Mouse (Mus musculus) right cerebral cortex, postnatal 36 days (tissue): Measurements from ENCODE around the gene U2af1l4.

Source experiments
- DNase-seq, 2 experiments: peaks; one replicate each; pipeline ENCODE4 v3.0.0; 2022; ENCODE audit warnings: low spot score in 2 of 2, mixed read lengths in 1 of 2

The U2af1l4 gene

DNA sequence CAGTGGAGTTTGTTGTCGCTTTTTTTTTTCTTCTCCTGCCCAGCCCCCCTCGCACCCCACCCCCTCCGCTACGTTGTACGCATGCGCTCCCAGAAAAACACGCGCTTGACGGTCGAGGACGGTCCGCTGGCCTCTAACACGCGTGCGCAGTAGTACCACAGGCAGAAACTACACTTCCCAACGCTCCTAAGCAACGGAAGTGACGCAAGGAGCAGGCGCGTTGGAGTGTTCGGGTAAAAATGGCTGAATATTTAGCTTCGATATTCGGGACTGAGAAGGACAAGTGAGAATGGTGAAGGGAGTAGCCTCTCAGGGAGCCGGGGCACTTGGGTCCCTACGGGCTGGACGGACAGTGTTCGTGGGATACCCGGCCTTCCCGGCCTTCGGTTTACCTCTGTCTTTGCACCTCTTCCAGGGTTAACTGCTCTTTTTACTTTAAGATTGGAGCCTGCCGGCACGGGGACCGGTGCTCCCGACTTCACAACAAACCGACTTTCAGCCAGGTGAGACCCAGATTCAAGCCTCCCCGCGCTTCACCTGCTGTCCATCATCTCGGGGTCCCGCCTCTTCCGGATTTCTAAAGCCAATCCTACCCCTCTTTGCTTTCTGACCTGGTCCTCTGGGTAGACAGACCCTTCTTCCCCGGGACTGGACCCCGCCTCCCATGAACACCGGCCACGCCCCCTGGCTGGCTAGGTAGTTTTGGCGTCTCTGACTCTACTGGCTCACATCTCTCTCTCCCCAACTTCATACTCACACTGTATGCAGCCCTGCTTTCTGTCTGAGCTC is at the start of gene U2af1l4, which contains the start of the genes Gm49396 and Psenen:
Gene U2af1l4, plus strand, starts transcription at position 185 of the 789 bp plus-strand sequence.
Gene Gm49396, plus strand, starts transcription at position 228 of the 789 bp plus-strand sequence.
Gene Psenen, minus strand, starts transcription at position 511 of the 789 bp plus-strand sequence.
- DNase-seq = peak; percentile 93 to 96

DNA sequence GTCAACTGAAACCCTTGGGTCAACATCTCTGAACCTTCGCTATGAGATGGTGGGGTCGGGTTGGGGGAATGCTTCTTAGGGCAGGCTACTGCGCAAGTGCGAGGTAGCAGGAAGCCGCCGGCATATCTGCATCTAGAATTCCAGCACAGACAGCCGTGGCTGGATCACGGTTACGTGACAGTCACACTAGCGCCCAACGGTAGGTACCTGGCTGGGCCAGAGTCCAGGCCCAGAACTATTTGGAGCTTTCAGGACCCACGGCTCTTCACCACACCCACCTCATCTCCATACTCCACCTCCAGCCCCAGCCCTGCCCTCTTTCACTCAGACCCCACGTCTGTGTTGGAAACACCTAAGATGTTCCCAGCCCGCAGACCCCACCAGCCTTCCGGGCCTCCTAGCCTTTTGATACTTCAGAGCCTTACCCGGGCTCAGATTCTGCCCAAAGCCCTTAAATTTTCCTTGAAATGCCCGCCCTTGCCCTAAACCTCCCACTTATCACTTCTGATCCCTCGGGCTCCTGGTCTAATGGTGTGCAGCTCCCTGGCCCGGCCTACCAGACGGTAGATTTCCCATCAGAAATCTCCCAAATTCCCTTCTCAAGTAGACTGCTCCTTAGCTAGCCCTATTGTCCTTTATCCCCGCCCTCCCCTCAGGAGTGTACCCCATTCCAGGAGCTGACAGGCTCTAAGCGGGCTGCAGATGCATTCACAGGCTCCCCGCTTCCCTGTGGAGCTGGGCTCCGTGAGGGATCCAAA is 47.9 kb upstream of the U2af1l4 start:
- no peak for DNase-seq

DNA sequence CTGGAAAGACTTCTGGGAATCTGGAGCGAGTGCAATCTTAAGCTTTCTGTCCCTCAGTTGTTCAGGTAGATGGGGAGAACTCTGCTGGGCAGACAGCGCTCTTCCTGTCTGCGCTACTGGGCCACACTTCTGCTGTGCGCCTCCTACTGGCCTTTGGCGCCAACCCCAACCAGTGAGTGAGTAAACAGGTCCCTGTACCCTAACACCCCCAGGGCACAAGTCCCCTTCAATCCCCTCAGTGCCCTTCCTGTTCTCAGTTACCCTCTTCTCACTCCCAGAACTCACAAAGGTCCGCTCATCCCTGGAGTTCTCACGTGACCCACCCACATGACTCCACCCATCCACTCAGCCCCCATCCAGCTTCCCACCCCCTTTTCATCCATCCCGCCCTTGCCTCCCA is 44.8 kb upstream of the U2af1l4 start:
- DNase-seq = no peak

DNA sequence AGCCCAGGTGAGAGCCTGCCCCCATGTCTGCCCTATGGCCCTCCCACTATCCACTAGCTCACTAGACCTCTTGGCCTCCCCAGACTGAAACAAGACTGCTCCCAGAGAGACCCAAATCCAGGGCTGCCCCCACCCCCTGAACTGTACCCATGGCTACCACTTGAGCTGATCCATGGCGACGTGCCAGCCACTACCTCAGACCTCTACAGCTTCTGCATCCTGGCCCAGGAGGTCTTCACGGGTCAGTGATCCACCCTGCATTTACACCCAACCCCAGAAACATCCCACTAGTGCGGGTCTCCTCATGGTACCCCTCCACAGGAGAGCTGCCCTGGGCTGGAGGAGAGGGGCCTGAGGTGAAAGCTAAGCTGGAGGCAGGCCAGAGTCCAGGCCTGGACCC is 42.7 kb upstream of the U2af1l4 start:
- no peak for DNase-seq

DNA sequence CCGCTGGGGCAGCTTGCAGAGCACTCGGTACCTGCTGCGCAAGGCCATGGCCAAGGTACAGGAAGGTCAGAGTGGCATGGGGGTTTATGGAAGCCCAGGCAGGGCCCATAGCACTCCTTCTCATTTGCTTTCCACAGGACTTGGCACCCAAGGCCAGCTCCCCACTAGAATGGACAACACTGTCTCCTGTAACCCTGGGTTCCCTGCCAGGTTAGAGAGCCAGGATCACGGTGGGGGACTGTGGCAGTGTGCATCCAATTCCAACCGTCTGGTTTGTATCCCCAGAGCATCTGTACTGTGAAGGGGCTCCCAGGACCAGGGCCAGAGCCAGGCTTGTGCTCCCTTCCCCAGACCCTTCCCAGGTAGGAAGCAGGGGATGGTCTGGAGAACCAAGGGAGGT is 42.2 kb upstream of the U2af1l4 start:
- no peak for DNase-seq

DNA sequence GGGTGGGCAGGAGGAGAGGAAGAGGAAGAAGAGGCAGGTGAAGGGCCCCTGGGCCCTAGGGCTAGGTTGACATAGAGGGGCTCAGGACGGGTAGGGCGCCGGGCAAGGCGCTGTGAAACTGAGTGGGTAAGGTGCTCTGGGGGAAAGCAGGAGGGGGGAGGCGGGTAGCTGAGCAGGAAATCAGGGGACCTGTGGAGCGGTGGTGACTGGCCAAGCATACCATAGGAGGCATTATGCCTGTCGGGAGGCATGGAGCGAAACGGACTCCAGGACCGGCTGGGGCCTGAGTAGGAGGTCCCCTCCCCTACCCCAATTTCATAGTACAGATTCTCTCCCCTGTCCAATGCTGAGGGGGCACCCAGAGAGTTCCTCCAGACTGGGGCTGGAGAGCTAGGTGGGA is 40.2 kb upstream of the U2af1l4 start:
- no peak for DNase-seq

DNA sequence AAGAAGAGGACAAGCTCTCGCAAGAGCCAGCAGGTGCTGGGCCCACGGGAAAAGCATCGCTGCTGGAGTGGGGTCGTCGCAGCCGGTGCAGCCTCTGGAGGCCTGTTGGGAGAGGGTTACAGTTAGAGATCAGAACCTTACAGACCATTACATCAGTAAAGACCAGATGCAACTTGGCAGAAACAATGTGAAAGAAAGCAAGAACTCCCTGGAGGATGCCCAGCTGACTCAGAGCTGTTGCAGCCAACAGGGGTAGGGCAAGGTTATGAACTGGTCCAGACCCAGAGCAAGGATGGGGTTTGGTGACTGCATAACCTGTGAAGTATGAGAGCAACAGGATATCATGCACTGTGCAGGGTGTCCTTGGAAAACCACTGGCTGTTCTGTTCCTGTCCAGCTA is 38.6 kb upstream of the U2af1l4 start:
- no peak for DNase-seq

DNA sequence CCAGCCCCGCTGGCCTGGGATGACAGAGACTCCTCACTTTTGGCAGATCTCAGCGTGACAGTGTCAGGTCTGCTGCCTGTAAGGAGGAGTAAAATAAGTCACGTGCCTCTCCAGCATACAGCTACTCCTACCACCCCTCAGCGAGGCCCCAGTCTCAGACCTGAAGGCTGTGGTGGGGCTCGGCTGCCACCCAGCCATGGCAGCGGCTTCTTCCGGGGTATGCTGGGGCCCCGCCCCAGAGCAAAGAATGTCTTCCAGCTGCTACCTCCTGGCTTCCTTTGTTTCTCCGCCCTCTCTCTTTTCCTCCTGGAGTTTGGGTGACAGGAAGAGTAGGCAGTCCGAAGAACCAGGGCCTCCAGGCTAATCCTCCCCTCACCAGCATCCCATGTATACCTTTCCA is 37.1 kb upstream of the U2af1l4 start:
- no peak for DNase-seq

DNA sequence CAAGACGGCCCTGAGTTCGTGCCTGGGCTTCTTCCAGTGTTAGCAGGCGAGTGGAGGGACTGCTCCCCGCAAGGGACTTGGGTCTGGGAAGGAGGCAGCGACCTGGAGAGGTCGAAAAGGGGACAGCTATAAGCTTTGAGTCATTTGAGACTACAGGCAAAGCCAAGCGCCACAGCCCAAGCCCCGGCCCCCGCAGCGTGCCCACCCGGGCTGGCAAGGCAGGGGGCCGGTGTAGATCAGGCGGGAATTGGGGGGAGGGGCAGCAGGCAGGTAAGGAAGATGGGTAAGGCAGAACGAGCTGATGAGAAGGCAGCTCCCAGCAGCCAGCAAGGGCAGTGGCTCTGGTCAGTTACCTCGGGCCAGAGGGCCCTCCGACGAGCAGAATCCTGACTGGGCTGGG is 36.7 kb upstream of the U2af1l4 start:
- DNase-seq = no peak

DNA sequence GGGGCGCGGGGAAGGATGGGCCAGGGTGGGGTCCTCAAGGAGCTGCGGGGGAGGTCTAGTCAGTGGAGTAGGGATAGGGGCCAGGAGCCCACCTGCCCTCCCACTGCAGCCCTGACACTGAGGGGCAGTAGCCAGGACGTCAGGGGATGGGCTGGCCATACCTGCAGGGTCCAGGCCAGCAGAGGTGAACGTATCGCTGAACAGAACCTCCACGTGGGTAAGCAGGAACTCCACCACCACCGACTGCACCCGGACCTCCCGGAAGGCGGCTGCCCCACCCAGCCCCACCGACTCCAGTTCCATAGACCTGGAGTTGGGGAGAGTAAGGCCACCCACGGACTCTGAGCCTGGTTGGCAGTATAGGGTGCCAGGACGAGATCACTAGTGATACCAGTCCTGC is 36.1 kb upstream of the U2af1l4 start:
- DNase-seq = no peak

DNA sequence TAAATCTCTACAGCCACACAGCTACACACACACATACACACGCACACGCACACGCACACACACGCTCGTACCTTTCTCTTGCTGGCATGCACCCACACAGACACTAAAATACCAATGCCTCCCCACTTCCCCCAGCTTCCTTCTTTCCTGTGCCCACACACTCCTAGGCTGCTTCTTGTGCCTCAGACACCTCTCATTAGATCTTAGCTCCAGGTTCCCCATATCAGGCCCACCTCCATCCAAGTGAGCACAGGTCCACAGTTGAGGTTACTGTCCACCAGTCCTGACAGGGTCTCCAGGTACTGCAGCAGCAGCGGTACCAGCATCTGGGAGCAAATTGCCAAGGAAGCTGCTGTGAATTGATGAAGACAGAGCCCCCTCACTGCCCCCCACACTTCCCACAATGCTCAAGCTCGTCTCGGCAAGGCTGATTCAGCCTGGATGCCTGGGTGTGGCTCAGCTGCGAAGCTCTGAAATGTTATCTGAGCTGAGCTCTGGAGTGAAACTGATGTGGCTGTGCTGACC is 31.7 kb upstream of the U2af1l4 start:
- peak; percentile 76 to 86 for DNase-seq

DNA sequence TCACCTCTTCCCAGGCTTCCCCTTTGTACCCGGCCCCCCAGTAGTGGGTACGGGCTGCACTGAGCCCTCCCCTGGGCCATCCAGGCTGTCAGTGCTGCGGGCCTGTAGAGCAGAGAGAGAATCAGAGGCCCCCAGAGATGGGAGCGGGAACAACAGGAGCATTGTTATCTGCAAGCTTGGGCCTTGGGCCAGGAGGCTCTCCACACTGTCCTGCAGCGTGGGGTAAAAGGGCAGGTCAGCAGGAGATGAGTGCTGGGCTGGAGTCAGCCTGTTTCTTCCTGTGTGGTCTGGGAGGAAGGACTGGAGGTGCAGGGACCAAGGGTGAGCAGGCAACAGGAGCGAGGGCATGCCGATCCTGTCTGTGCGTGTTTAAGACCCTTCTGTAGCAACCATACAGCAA is 30.2 kb upstream of the U2af1l4 start:
- no peak for DNase-seq

DNA sequence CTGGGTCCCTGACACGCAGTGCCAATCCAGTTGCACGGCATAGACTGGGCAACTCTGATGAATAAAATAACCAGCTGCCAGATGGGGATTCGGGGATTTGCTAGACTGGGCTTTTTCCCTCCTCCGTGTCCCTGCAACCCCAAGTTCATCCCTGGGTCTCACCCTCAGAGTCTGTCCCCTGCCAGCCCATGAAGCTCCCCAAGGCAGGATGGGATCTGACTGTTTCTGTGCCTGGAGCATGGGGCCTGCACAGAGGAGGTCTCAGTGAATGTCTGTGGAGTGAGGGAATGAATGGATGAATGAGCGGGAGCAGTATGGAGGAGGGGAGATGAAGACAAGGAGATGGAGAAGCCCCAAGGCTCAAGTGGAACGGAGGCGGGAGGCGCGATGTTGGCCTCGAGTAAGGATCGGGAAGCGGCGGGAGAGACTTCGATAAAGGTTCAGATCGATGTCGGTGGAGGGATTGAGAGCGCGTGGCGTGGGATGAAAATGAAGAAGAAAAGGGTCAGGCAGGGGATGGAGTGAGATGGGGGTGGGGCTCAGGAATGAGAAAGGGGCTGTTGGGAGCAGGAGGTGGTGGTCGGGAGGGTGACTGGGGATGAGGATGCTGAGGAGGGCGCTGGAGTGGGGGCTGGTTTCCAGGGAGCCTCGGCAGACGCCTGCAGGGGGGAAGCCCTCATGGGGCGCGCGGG is 29.0 kb upstream of the U2af1l4 start:
- DNase-seq = no peak

DNA sequence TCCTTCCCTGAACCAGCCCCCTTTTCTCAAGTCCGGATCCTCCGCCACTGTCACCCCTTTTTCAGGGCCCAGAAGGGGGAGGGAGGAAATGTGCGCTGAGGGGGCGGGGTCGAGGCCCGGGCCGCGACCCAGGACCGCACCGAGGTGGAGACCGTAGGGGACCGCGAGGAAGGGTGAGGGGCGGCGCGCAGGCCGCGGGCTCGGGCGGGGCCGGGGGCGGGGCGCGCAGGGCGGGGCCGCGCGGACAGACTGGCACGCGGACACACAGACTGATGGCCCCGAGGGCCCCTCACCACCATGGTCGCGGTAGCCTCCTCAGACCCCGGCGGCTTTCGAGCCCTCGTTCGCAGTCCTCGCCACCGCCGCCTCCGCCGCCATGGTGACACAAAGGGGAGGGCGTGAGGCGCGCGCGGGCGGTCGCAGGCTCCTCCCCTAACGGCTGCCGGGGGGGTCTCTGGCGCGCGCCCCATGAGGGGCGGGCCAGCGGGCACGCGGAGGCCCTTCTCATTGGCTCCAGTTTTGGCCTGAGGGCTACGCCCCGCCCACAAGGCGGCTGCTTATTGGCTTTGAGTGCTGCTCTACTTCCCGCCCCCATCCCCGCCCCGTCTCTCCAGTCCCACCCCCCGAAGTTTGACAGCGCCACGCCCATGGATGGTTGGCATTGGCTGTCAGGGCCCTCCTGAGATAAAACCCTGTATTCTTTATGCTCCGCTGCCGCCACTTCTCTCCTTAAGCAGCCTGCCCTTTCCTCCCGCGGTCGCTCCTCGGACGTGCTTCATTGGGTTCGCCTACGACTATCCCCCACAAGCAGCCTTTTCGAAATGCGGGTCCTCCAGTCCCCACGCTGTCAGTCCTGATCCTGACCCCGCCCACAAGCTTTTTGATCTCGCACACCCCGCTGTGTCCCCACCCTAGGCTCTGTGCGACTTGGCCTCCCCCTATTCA is 28.2 kb upstream of the U2af1l4 start, which contains the start of gene Arhgap33:
Gene Arhgap33, minus strand, starts transcription at position 428 of the 945 bp plus-strand sequence.
- peak; percentile 97 to 98 for DNase-seq

DNA sequence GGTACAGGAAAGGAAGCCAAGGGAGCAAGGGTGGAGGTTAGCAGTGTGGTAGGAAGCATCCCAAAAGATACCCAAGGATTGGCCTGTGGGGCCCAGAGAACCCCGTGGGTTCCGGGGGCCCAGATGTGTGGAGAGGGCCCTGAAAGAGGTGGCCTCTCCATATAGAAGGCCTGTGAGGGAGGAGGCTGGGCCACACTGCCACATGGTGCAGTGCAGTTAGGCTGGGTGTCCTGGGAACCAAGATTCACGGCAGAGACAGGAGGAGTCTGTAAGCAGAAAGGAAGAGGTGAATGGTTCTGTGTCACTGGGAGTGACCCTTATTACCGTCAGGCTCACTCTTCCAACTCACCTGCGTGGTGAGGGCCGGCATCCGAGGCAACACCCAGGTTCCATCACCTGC is 22.5 kb upstream of the U2af1l4 start:
- DNase-seq = no peak

DNA sequence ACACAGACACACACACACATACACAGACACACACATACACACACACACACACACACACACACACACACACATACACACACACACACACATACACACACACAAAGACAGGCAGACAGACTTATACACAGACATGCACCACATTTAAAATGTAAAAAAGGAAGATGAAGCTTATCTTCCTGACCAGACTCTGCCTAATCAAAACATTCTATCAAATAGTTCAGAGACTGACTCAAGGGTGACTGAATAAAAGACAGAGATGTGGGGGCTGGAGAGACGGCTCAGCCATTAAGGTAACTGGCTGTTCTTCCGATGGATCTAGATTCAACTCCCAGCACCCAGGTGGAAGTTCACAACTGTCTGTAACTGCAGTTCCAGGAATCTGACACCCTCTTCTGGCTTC is 18.8 kb upstream of the U2af1l4 start:
- DNase-seq = no peak

DNA sequence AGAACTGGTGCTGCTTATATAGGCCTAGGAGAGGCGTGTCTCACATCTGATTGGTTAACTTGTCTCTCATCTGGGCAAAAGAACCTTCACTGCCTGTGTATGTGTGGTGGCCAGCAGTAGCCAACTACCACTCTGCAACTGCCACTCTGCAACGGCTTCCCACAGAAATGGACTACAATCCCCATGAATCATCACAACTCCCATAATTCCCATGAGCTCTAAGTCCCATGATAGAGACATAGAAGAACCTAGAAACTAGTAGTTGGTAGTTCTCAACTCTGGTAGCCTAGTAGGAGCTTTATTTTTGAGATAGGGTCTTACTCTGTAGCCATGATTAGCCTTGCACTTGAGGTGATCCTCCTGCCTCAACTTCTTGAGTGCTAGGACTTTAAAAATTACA is 13.2 kb upstream of the U2af1l4 start:
- DNase-seq = no peak

DNA sequence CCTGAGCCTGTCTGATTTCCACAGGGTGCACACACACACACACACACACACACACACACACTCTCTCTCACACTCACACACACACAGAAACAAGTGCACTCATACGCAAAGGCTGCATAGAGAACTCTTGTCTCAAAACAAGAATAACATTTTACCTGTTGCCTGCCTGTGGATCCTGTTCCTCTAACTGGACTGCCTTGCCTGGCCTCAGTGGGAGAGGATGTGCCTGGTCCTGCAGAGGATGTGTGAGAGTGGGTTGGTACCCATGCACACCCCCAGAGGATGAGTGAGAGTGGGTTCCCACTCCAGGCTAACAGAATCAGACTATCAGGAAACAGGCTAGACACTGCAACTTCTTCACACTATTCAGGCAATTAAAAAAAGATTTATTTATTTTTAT is 12.5 kb upstream of the U2af1l4 start:
- DNase-seq = no peak

DNA sequence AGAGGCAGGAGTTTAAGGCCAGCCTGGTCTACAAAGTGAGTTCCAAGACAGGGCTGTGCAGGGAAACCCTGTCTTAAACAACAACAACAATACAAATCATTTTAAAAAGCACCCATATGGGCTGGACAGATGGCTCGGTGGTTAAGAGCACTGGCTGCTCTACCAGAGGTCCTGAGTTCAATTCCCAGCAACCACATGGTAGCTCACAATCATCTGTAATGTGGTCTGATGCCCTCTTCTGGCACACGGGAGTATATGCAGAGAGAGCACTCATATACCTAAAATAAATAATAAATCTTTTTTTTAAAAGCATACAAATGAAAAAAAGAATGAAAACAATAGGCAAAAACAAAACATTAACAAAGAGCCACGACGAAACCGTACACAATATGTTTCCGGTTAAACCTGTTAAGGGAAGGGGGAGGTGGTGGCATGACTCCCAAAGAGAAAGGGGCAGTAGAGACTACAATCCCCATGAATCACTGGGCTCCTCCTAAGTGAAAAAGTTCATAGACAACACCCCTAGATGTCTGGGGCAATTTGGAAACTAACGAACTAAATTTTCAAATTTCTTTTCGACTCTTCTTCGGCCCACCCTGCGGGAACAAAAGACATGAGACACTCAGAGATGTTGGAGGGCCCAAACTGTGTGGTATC is 11.5 kb upstream of the U2af1l4 start:
- DNase-seq = no peak
